ENCODE assay signal across 15 mouse cellular contexts in genomic region chr1:150387572-150387971, GRCm38 (mm10).
"Had no signal": no experiment of that assay in that cellular context is flagged by ENCODE, and none has a peak within 500 bp of the region (broad histone marks: within the 10 kb centered on the region; RNA-seq: fewer than 3 reads in every experiment).

No protein-coding gene starts in this region.

- H3K9ac ChIP-seq: limb, embryonic 12.5 days; liver, embryonic 13.5 days; lung, embryonic 14.5 days; midbrain, embryonic 12.5 days; neural tube, embryonic 15.5 days; stomach, embryonic 15.5 days had no signal

- DNase-seq: kidney, adult 11 months; kidney, adult 9 months; kidney, postnatal 36 days; layer of hippocampus, adult 9-11 months; layer of hippocampus, postnatal 36 days; liver; liver, embryonic 13.5 days; lung, embryonic 14.5 days; thymus, postnatal 36 days had no signal

- H3K27me3 ChIP-seq: limb, embryonic 12.5 days; liver, embryonic 13.5 days; midbrain, embryonic 12.5 days; neural tube, embryonic 15.5 days; stomach, embryonic 15.5 days had no signal

- H3K27ac ChIP-seq: kidney, postnatal 0 days; limb, embryonic 12.5 days; liver, embryonic 13.5 days; midbrain, embryonic 12.5 days; neural tube, embryonic 15.5 days; stomach, embryonic 15.5 days had no signal

- H3K9me3 ChIP-seq: limb, embryonic 12.5 days; liver, embryonic 13.5 days; midbrain, embryonic 12.5 days; neural tube, embryonic 15.5 days; stomach, embryonic 15.5 days had no signal

- H3K4me3 ChIP-seq: limb, embryonic 12.5 days; liver, embryonic 13.5 days; midbrain, embryonic 12.5 days; myocyte; neural tube, embryonic 15.5 days; stomach, embryonic 15.5 days had no signal

- H3K4me2 ChIP-seq: limb, embryonic 12.5 days; liver, embryonic 13.5 days; lung, embryonic 14.5 days; midbrain, embryonic 12.5 days; neural tube, embryonic 15.5 days; stomach, embryonic 15.5 days had no signal
